Mouse (Mus musculus) ES-E14 (cell line): ENCODE measurements at regions not wholly inside any gene's neighbourhood (a gene's known extent, or its start where the extent isn't known, plus 50 kb on each side); places are given as distances from the start of the nearest gene placed in this dataset.

Experiments
- DNase-seq: peaks from one replicate; pipeline ENCODE4 v3.0.0-alpha.2; 2013; ENCODE audit warnings: low read depth, low spot score
- H3K27ac ChIP-seq: 2 replicates; pipeline ENCODE4 v1.5.1; 2012; ENCODE audit warnings: low read depth, mild to moderate bottlenecking, low read length, moderate library complexity, mixed read lengths; ENCODE audit not compliant: poor library complexity, insufficient read depth, severe bottlenecking
- H3K36me3 ChIP-seq: 2 replicates; pipeline ENCODE4 v1.6.1; 2012; ENCODE audit warnings: mild to moderate bottlenecking, low read length, moderate library complexity, mixed read lengths; ENCODE audit not compliant: control insufficient read depth, poor library complexity, insufficient read depth, severe bottlenecking
- H3K4me1 ChIP-seq, 2 experiments: fragments of 150-350 bp in 1 of 2; sonication (generic) in 1 of 2; 2 replicates each; pipeline ENCODE4 v1.6.1; 2012; ENCODE audit warnings: low read length in 2 of 2, mild to moderate bottlenecking in 1 of 2, mixed read lengths in 1 of 2; ENCODE audit not compliant: control insufficient read depth in 2 of 2, insufficient read depth in 2 of 2, poor library complexity in 1 of 2
- H3K4me3 ChIP-seq, 2 experiments: fragments of 150-350 bp in 1 of 2; sonication (generic) in 1 of 2; 2 replicates each; pipeline ENCODE4 v1.5.1; 2012; ENCODE audit warnings: low read length in 2 of 2, low read depth in 1 of 2, mild to moderate bottlenecking in 1 of 2, mixed read lengths in 1 of 2; ENCODE audit not compliant: insufficient read depth in 1 of 2, poor library complexity in 1 of 2, severe bottlenecking in 1 of 2
- H3K9ac ChIP-seq: 2 replicates; pipeline ENCODE4 v1.6.1; 2012; ENCODE audit warnings: low read depth, mild to moderate bottlenecking, low read length, mixed read lengths; ENCODE audit not compliant: poor library complexity, insufficient read depth, severe bottlenecking
- H3K9me3 ChIP-seq: fragments of 150-350 bp; sonication (generic); 2 replicates; pipeline ENCODE4 v1.6.1; 2012; ENCODE audit warnings: low read depth, mild to moderate bottlenecking, low read length; ENCODE audit not compliant: control insufficient read depth, insufficient read depth
- CHD2 ChIP-seq: IDR thresholded peaks from 2 replicates; pipeline ENCODE4 v1.6.1; 2014; ENCODE audit warnings: mild to moderate bottlenecking, low read depth, low read length, inconsistent platforms
- HCFC1 ChIP-seq: IDR thresholded peaks from 2 replicates; pipeline ENCODE4 v1.6.1; 2012; ENCODE audit warnings: low read length, inconsistent platforms, borderline replicate concordance; ENCODE audit not compliant: insufficient read depth
- MAFK ChIP-seq: IDR thresholded peaks from 2 replicates; pipeline ENCODE4 v1.6.1; 2014; ENCODE audit warnings: mild to moderate bottlenecking, low read depth, low read length, inconsistent platforms; ENCODE audit not compliant: insufficient read depth
- ZC3H11A ChIP-seq: IDR thresholded peaks from 2 replicates; pipeline ENCODE4 v1.6.1; 2012; ENCODE audit warnings: low read depth, mild to moderate bottlenecking, inconsistent platforms, low read length, borderline replicate concordance
- ZNF384 ChIP-seq: IDR thresholded peaks from 2 replicates; pipeline ENCODE4 v1.6.1; 2012; ENCODE audit warnings: low read depth, low read length, inconsistent platforms
- in situ Hi-C, 2 experiments: fragments of 600-800 bp; cut with MboI; formaldehyde crosslinking; loops; one replicate each; pipeline ENCODE4 v1.15.1; 2025; ENCODE audit warnings: low sequenced_read_pairs in 2 of 2, inconsistent platforms in 1 of 2; ENCODE audit not compliant: unreplicated experiment in 2 of 2

DNA sequence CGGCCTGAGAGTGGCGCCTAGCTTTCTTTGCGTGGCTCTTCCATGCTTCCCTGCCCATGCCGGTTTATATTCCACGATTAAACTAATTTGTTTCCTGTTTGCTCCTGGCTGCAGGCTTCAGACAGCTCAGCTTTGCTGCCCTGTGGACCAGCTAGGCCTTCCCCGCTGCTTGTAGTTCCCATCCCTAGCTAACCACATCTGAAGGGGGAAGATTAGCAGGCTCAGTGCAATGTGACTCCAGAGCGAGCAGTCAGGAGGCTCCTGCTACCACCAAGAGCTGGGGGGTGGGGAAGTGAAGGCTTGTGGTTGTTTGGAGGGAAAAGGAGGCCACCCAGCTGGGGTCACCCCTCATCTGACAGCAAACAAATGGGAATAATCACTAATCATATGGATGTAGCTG is 125.5 kb upstream of the Sall1 start:
- no peak for TF ChIP-seq ZNF384
- no peak overlapping the region for H3K27ac ChIP-seq

DNA sequence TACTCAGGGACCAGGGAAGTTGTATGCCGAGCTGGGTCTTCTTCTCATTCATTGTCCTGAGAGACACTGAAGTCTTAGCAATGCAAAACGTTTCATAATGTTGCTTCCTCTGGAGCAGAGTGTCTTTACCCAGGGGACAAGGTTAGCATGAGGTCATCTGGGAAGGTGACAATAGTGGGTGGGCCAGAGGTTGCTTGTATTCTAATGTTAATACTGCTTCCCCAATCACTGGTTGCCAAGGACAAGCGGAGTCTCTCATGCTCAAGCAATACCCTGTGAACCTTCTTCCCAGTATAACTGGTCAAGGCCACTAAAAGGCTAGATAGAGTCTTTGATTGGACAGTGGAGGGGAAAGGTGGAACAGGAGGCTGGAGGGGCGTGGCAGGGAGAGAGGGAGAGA is 123.1 kb upstream of the Sall1 start:
- no peak overlapping the region for H3K27ac ChIP-seq
- H3K4me3 ChIP-seq, result no peak overlapping the region
- in situ Hi-C loops, result no loop called here
- H3K4me1 ChIP-seq, result peaks cover 0 to 4% of the 10 kb centered on the region in 2 experiments; a peak in 2 of 4 replicates
- no peak overlapping the region for H3K9ac ChIP-seq
- H3K9me3 ChIP-seq, result no peaks in the 10 kb centered on the region
- TF ChIP-seq CHD2, result no peak
- TF ChIP-seq MAFK, result no peak
- TF ChIP-seq HCFC1, result no peak
- no peak for TF ChIP-seq ZNF384
- TF ChIP-seq ZC3H11A, result no peak
- H3K36me3 ChIP-seq, result no peaks in the 10 kb centered on the region; the same call in 1 of the 2 replicates
- peak; percentile 60 for DNase-seq

More for the DNA sequence above, 125.5 kb upstream of the Sall1 start:
- in situ Hi-C loops, result no loop called here
- H3K36me3 ChIP-seq, result no peaks in the 10 kb centered on the region; the same call in 1 of the 2 replicates
- H3K4me3 ChIP-seq, result no peak overlapping the region
- no peaks in the 10 kb centered on the region for H3K9me3 ChIP-seq
- no peak overlapping the region for H3K9ac ChIP-seq
- no peak for DNase-seq
- peaks cover 0 to 4% of the 10 kb centered on the region in 2 experiments; a peak in 2 of 4 replicates for H3K4me1 ChIP-seq

DNA sequence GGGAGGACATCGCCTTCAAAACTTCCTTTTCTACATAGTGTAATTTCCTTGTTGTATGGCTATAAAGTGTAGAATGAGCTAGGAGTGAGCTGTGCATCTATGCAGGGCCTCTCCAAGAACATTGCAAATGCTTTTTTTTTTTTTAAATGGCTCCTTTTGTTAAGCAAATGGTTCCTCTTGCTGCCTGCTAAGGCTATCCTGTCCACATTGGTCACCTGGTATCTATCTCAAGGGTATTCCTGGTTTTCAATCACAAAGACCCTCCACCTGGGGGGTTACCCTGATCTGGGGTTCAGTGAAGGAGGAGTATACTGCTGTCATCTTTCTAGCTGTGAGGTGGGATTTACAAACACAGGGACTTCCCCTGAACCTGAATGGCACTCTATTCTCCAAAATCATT is 112.9 kb upstream of the Sall1 start:
- Histone ChIP-seq H3K36me3 (no peaks in the 10 kb centered on the region), H3K9me3 (no peaks in the 10 kb centered on the region), H3K9ac (no peak overlapping the region), H3K4me3 (no peak overlapping the region), H3K27ac (no peak overlapping the region), H3K4me1 (peaks cover 0 to 6% of the 10 kb centered on the region in 2 experiments; a peak in 2 of 4 replicates)
- DNase-seq, result peak; percentile 21
- TF ChIP-seq MAFK, result no peak
- peak; percentile 70; the same call in 1 of the 2 replicates for TF ChIP-seq ZNF384
- in situ Hi-C loops, result no loop called here

DNA sequence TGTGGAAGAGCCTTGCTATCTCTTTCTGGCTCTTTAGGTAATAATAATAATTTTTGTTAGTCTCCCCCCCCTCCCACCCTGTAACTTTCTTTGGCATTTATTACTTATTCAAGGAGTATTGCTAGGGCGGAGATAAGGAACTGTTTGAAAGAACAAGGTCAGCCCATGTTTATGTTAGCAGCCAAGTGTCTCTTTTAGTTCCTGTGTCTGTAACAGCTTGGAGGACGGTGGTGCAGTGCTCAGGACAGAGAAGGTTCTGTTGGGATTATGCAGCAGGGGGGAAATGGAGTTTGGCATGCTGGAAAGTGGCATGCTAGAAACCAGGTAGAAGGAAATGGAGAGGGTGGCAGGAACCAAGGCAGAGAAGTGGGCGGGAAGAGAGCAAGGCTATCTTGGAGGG is 109.6 kb upstream of the Sall1 start:
- Histone ChIP-seq H3K9ac (no peak overlapping the region), H3K36me3 (no peaks in the 10 kb centered on the region), H3K4me3 (no peak overlapping the region), H3K4me1 (peaks cover 0 to 6% of the 10 kb centered on the region in 2 experiments; a peak in 2 of 4 replicates), H3K27ac (no peak overlapping the region), H3K9me3 (no peaks in the 10 kb centered on the region)
- in situ Hi-C loops, result no loop called here
- DNase-seq, result no peak
- TF ChIP-seq ZC3H11A, result no peak
- no peak for TF ChIP-seq CHD2
- TF ChIP-seq HCFC1, result no peak
- no peak for TF ChIP-seq ZNF384
- TF ChIP-seq MAFK, result no peak

DNA sequence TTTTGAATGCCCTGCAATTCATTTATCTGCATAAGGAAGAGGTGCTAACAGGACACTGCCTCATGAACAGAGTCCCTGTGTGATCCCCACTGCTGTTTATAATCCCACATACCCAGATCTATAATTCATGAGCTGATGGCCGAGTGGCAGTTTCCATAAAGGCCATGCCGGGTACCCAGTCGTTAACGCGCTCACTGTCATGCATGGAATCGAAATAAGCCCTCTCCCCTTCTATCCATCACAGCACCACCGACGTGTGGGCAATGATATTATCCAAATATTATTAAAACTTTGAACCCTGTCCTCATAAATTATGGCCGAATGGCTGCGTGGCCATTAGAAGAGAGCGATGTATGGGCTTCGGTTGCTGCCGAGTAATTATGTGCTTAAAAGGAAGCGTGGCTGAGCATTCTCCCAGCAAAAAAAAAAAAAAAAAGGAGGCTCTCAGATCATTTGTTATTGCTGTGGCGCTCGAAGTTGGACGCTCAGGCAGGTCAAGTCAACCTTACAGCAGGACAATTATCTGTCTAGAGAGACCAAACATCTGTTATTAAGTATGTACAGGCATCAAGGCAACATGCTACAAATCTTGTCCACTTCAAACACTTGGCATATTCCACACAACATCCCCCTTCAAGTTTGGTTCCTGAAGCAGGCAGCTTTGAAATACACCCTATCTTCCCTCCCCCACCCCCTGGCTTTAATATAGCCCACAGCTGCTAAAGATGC is 109.1 kb upstream of the Sall1 start:
- in situ Hi-C loops, result no loop called here

More for the DNA sequence above, 109.1 kb upstream of the Sall1 start:
- Histone ChIP-seq H3K4me1 (peaks cover 0 to 6% of the 10 kb centered on the region in 2 experiments; a peak in 2 of 4 replicates), H3K36me3 (no peaks in the 10 kb centered on the region), H3K4me3 (no peak overlapping the region), H3K9me3 (no peaks in the 10 kb centered on the region), H3K9ac (no peak overlapping the region), H3K27ac (no peak overlapping the region)
- no peak for DNase-seq
- TF ChIP-seq HCFC1 (no peak), ZNF384 (no peak), ZC3H11A (no peak), CHD2 (no peak), MAFK (no peak)
